Mouse (Mus musculus) heart, adult 2 months (tissue): ENCODE measurements around the gene Tm4sf5. TPM values are rescaled to one million over a fixed set of nuclear protein-coding genes. Genes with fewer than 3 reads are reported as not detected.

Experiments
- DNase-seq, 2 experiments: peaks; one replicate each; pipeline ENCODE4 v3.0.0; 2021
- H3K27ac ChIP-seq: fragments of 200-600 bp; 2 replicates; pipeline ENCODE4 v1.8.1; 2022
- H3K27me3 ChIP-seq: fragments of 200-500 bp; 2 replicates; pipeline ENCODE4 v1.6.1; 2012; ENCODE audit warnings: mild to moderate bottlenecking, low read length, inconsistent platforms, mixed read lengths; ENCODE audit not compliant: control insufficient read depth, insufficient read depth
- H3K36me3 ChIP-seq: fragments of 200-500 bp; 2 replicates; pipeline ENCODE4 v1.6.1; 2012; ENCODE audit warnings: low read length, inconsistent platforms; ENCODE audit not compliant: control insufficient read depth, insufficient read depth
- H3K4me1 ChIP-seq: fragments of 200-500 bp; 2 replicates; pipeline ENCODE4 v1.6.1; 2011; ENCODE audit warnings: low read length; ENCODE audit not compliant: control insufficient read depth, insufficient read depth
- H3K4me3 ChIP-seq: fragments of 200-600 bp; 2 replicates; pipeline ENCODE4 v1.8.1; 2022
- H3K79me2 ChIP-seq: fragments of 200-500 bp; replicated peaks from 2 replicates; pipeline ENCODE4 v1.6.1; 2012; ENCODE audit warnings: mild to moderate bottlenecking, inconsistent platforms, low read length, moderate library complexity, mixed read lengths; ENCODE audit not compliant: control insufficient read depth, insufficient read depth
- H3K9ac ChIP-seq: fragments of 200-500 bp; 2 replicates; pipeline ENCODE4 v1.6.1; 2012; ENCODE audit warnings: low read depth, mild to moderate bottlenecking, control low read depth, inconsistent platforms, low read length, mixed read lengths
- CTCF ChIP-seq: fragments of 200-600 bp; IDR thresholded peaks from 2 replicates; pipeline ENCODE4 v1.8.1; 2022; ENCODE audit warnings: antibody characterized with exemption, mild to moderate bottlenecking, moderate library complexity
- EP300 ChIP-seq: fragments of 200-500 bp; IDR thresholded peaks from 2 replicates; pipeline ENCODE4 v1.6.1; 2011; ENCODE audit warnings: low read depth, low read length, control low read depth; ENCODE audit not compliant: insufficient read depth
- POLR2A ChIP-seq: fragments of 200-500 bp; IDR thresholded peaks from 2 replicates; pipeline ENCODE4 v1.6.1; 2011; ENCODE audit warnings: mild to moderate bottlenecking, low read depth, low read length, control low read depth; ENCODE audit not compliant: insufficient read depth
- WGBS: fragments of 180-500 bp; shearing (Covaris S2); methylation state at CpG from one replicate; pipeline ENCODE4 v1.1.7; 2018; 5-methylcytosine and 5-hydroxymethylcytosine counted together
- intact Hi-C: fragments of 180-260 bp; cut with DNase I; formaldehyde crosslinking; loops from one replicate; pipeline ENCODE4 v1.15.1; 2025
- polyA plus RNA-seq: library from polyadenylated mRNA; depleted of rRNA; stranded (reverse); fragments of >200 nt; gene quantifications from 2 replicates; pipeline ENCODE4 v1.2.3, GENCODE M21; 2012
- total RNA-seq, 2 experiments: library from RNA; stranded (reverse); gene quantifications; 2 replicates each; pipeline ENCODE4 v1.2.3; 2021

Tm4sf5 gene
- total and polyA plus RNA-seq, 3 experiments, result 1.2 to 1.5 (median 1.3) TPM

GRCm38 (mm10) chr11:70512709-70513342 is 7.8 kb downstream of the Tm4sf5 start:
- no peak overlapping the region for H3K9ac ChIP-seq
- H3K36me3 ChIP-seq, result no peaks in the 10 kb centered on the region
- no peak for DNase-seq
- no peaks in the 10 kb centered on the region for H3K27me3 ChIP-seq
- H3K4me1 ChIP-seq, result no peaks in the 10 kb centered on the region; the same call in 1 of the 2 replicates
- WGBS, result 62% methylated on average over 7 of the region's 7 CpGs
- TF ChIP-seq CTCF (no peak), POLR2A (no peak), EP300 (no peak)
- no peak overlapping the region for H3K4me3 ChIP-seq
- no peaks in the 10 kb centered on the region for H3K79me2 ChIP-seq
- intact Hi-C loops, result no loop called here
- H3K27ac ChIP-seq, result no peak overlapping the region

- no peaks in the 10 kb centered on the region for H3K79me2 ChIP-seq
- H3K36me3 ChIP-seq, result no peaks in the 10 kb centered on the region
- DNase-seq, result peak; percentile 53 to 54
- H3K27ac ChIP-seq, result no peak overlapping the region
- intact Hi-C loops, result no loop called here
- WGBS, result 37% methylated on average over 11 of the region's 11 CpGs
- no peak for TF ChIP-seq POLR2A
- TF ChIP-seq CTCF, result no peak
- TF ChIP-seq EP300, result no peak
- H3K9ac ChIP-seq, result no peak overlapping the region
- no peaks in the 10 kb centered on the region; the same call in 1 of the 2 replicates for H3K4me1 ChIP-seq
- no peaks in the 10 kb centered on the region for H3K27me3 ChIP-seq
- H3K4me3 ChIP-seq, result no peak overlapping the region
Observed at GRCm38 (mm10) chr11:70513520-70513919, 8.5 kb downstream of the Tm4sf5 start.

GRCm38 (mm10) chr11:70514288-70514687 is 9.2 kb downstream of the Tm4sf5 start, which contains the start of gene Vmo1:
Gene Vmo1 (minus strand): TSS chr11:70514616.
- Histone ChIP-seq H3K27me3 (no peaks in the 10 kb centered on the region), H3K4me1 (no peaks in the 10 kb centered on the region; the same call in 1 of the 2 replicates), H3K4me3 (no peak within 1 kb of the TSS), H3K9ac (no peak within 1 kb of the TSS), H3K36me3 (no peaks in the 10 kb centered on the region), H3K79me2 (no peaks in the 10 kb centered on the region), H3K27ac (no peak within 1 kb of the TSS)
- TF ChIP-seq CTCF, result no peak
- no peak for TF ChIP-seq POLR2A
- no peak for TF ChIP-seq EP300
- no peak for DNase-seq
- intact Hi-C loops, result no loop called here
- WGBS, result 87% methylated on average over 7 of the region's 7 CpGs

GRCm38 (mm10) chr11:70516352-70516751 is 11.3 kb downstream of the Tm4sf5 start:
- no peak overlapping the region for H3K9ac ChIP-seq
- no peaks in the 10 kb centered on the region for H3K79me2 ChIP-seq
- TF ChIP-seq EP300 (no peak), CTCF (peak; percentile 91)
- WGBS, result 10% methylated on average over 2 of the region's 2 CpGs
- intact Hi-C loops, result loop anchor here (1.0 kb wide), 2 partner anchors 89 to 239 kb away; no protein-coding TSS in a partner anchor
- H3K27me3 ChIP-seq, result no peaks in the 10 kb centered on the region
- no peak for DNase-seq
- H3K36me3 ChIP-seq, result no peaks in the 10 kb centered on the region
- no peak overlapping the region for H3K27ac ChIP-seq
- H3K4me3 ChIP-seq, result no peak overlapping the region
- no peaks in the 10 kb centered on the region; the same call in 1 of the 2 replicates for H3K4me1 ChIP-seq

- WGBS, result 81% methylated on average over 1 of the region's 1 CpGs
- intact Hi-C loops, result no loop called here
- no peaks in the 10 kb centered on the region for H3K79me2 ChIP-seq
Observed at GRCm38 (mm10) chr11:70518436-70518835, 13.4 kb downstream of the Tm4sf5 start.

GRCm38 (mm10) chr11:70518923-70519322 is 13.9 kb downstream of the Tm4sf5 start, which contains the start of gene Gltpd2:
Gene Gltpd2 (plus strand): TSS chr11:70519196.
- intact Hi-C loops, result no loop called here
- TF ChIP-seq POLR2A (no peak), EP300 (no peak), CTCF (no peak)
- H3K4me1 ChIP-seq, result no peaks in the 10 kb centered on the region; the same call in 1 of the 2 replicates
- peak within 1 kb of the TSS; percentile 44 for H3K4me3 ChIP-seq
- no peak for DNase-seq
- peak within 1 kb of the TSS; percentile 75 for H3K27ac ChIP-seq
- no peaks in the 10 kb centered on the region for H3K79me2 ChIP-seq
- WGBS, result 92% methylated on average over 10 of the region's 10 CpGs
- no peaks in the 10 kb centered on the region for H3K36me3 ChIP-seq
- peak within 1 kb of the TSS; percentile 70 for H3K9ac ChIP-seq
- H3K27me3 ChIP-seq, result no peaks in the 10 kb centered on the region

More at GRCm38 (mm10) chr11:70518436-70518835, 13.4 kb downstream of the Tm4sf5 start:
- no peak overlapping the region for H3K27ac ChIP-seq
- no peak for DNase-seq
- H3K27me3 ChIP-seq, result no peaks in the 10 kb centered on the region
- TF ChIP-seq CTCF (no peak), POLR2A (no peak), EP300 (no peak)
- H3K4me1 ChIP-seq, result no peaks in the 10 kb centered on the region; the same call in 1 of the 2 replicates
- H3K36me3 ChIP-seq, result no peaks in the 10 kb centered on the region
- no peak overlapping the region for H3K4me3 ChIP-seq
- no peak overlapping the region for H3K9ac ChIP-seq
